Mouse (Mus musculus) B cell, adult 62 days (primary cell): ENCODE results near the gene Ivd. TPM values are rescaled to one million over a fixed set of nuclear protein-coding genes. Genes with fewer than 3 reads are reported as not detected.

Experiments
- total RNA-seq: library from RNA; stranded (reverse); gene quantifications from 4 replicates; pipeline ENCODE4 v1.2.4, GENCODE M21; 2023

Ivd gene
- total RNA-seq, result 80.1 to 89.7 TPM (median 85.3 TPM) in 4 replicates

GRCm38 (mm10) chr2:118861454-118862339 lies at the start of gene Ivd:
TSS of gene Ivd (plus strand) at chr2:118861954.

GRCm38 (mm10) chr2:118813981-118814836 lies 47.5 kb upstream of the Ivd start, which contains the start of gene Knstrn:
TSS of gene Knstrn (plus strand) at chr2:118814003.

GRCm38 (mm10) chr2:118899981-118900825 lies 38.4 kb downstream of the Ivd start, which contains the start of gene Bahd1:
TSS of gene Bahd1 (plus strand) at chr2:118900377.

DNA sequence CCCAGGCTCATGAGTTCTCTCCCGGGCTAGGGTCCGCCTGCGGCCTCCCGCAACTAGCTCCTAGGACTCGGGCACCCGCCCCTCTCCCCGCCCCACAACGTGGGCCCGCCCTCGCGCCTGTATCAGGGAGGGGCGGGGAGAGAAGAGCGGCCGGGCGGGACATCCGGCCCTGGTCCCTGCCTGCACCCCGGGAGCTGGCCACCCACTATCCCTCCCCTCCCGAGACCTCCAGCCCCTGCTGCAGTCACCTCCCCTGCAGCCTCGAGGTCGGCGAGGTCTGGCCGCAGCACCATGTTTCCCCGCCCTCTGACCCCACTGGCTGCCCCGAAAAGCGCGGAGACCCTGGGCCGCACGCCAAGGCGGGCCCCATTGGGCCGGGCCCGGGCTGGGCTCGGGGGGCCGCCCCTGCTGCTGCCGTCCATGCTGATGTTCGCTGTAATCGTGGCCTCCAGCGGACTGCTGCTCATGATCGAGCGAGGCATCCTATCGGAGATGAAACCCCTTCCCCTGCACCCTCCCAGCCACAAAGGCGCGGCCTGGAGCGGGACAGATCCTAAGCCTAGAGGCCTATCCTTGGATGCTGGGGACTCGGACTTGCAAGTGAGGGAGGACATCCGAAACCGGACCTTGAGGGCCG lies 64.7 kb downstream of the Ivd start, which contains the start of gene Chst14:
Gene Chst14, plus strand, starts transcription at position 136 of the 637 bp plus-strand sequence.

Other genes starting within 250 kb of the Ivd start
- 2.2 to 10.1 TPM (median 4.0 TPM) in 4 replicates for gene Pak6, start 198.7 kb upstream of the Ivd start, total RNA-seq
- 0.46 to 0.88 TPM (median 0.69 TPM) in 4 replicates for gene Ankrd63, start 158.0 kb upstream of the Ivd start, total RNA-seq
- 96.3 to 113 TPM (median 107 TPM) in 4 replicates for gene Plcb2, start 133.5 kb upstream of the Ivd start, total RNA-seq
- 19.0 to 21.6 TPM (median 20.0 TPM) in 4 replicates for gene Inafm2, start 116.2 kb upstream of the Ivd start, total RNA-seq
- gene Ccdc9b, start 99.3 kb upstream of the Ivd start, total RNA-seq, result 0.12 to 0.33 TPM in 2 of 4 replicates, not detected in the others
- gene Phgr1, start 89.2 kb upstream of the Ivd start, total RNA-seq, result not detected in 4 replicates
- gene Disp2, start 82.2 kb upstream of the Ivd start, total RNA-seq, result not detected in 4 replicates
- 7.1 to 11.5 TPM (median 8.9 TPM) in 4 replicates for gene Knstrn, start 48.0 kb upstream of the Ivd start, total RNA-seq
- 50.3 to 60.1 TPM (median 57.5 TPM) in 4 replicates for gene Bahd1, start 38.4 kb downstream of the Ivd start, total RNA-seq
- 3.6 to 5.0 TPM (median 4.3 TPM) in 4 replicates for gene Chst14, start 64.5 kb downstream of the Ivd start, total RNA-seq
- gene Ccdc32, start 167.4 kb downstream of the Ivd start, total RNA-seq, result 11.3 to 15.1 TPM (median 12.8 TPM) in 4 replicates
- 14.3 to 18.6 TPM (median 15.5 TPM) in 4 replicates for gene Rpusd2, start 172.8 kb downstream of the Ivd start, total RNA-seq
- 3.4 to 5.0 TPM (median 4.4 TPM) in 4 replicates for gene Knl1, start 185.2 kb downstream of the Ivd start, total RNA-seq